Mouse (Mus musculus) gastrocnemius, adult 2 months (tissue): ENCODE measurements around the gene Rab3d. TPM values are rescaled to one million over a fixed set of nuclear protein-coding genes. Genes with fewer than 3 reads are reported as not detected.
A peak's percentile ranks its signal among the peaks of the same experiment; 100 is the strongest.
"Not testable (repeated sequence)": the region's sequence is repeated elsewhere in the genome, so short reads cannot be mapped to it uniquely, and the experiment has no call there.

ENCODE experiments used
- DNase-seq: peaks from one replicate; pipeline ENCODE4 v3.0.0; 2022
- H3K27ac ChIP-seq: fragments of 200-600 bp; 2 replicates; pipeline ENCODE4 v1.8.1; 2022; ENCODE audit warnings: mild to moderate bottlenecking
- H3K4me3 ChIP-seq: fragments of 200-600 bp; 2 replicates; pipeline ENCODE4 v1.8.1; 2022; ENCODE audit warnings: mild to moderate bottlenecking, moderate library complexity
- CTCF ChIP-seq: fragments of 200-600 bp; IDR thresholded peaks from 2 replicates; pipeline ENCODE4 v1.8.1; 2022; ENCODE audit warnings: antibody characterized with exemption, mild to moderate bottlenecking, moderate library complexity
- intact Hi-C: fragments of 180-260 bp; cut with DNase I; formaldehyde crosslinking; loops from one replicate; pipeline ENCODE4 v1.15.1; 2025
- total RNA-seq, 2 experiments: library from RNA; stranded (reverse); gene quantifications; 2 replicates each; pipeline ENCODE4 v1.2.3; 2021

Rab3d gene
- total RNA-seq, 2 experiments from 2014 or later: 2.6 to 3.5 TPM

- TF ChIP-seq CTCF: no peak
- intact Hi-C loops: no loop called here
- no peak for DNase-seq
- peak overlapping the region; percentile 46; the same call in 1 of the 2 replicates for H3K27ac ChIP-seq
- H3K4me3 ChIP-seq: no peak overlapping the region
These were observed 50.3 kb downstream of the Rab3d start for GRCm38 (mm10) chr9:21867726-21868125.

- H3K27ac ChIP-seq: peak overlapping the region; percentile 67
- DNase-seq: no peak
- intact Hi-C loops: no loop called here
- no peak overlapping the region for H3K4me3 ChIP-seq
- no peak for TF ChIP-seq CTCF
These were observed 51.4 kb downstream of the Rab3d start for GRCm38 (mm10) chr9:21866641-21867040.

- Histone ChIP-seq H3K4me3 (no peak overlapping the region), H3K27ac (peak overlapping the region; percentile 67)
- no peak for TF ChIP-seq CTCF
- no peak for DNase-seq
- intact Hi-C loops: no loop called here
These were observed 52.2 kb downstream of the Rab3d start for GRCm38 (mm10) chr9:21865673-21866398.

- no peak for DNase-seq
- intact Hi-C loops: no loop called here
- no peak for TF ChIP-seq CTCF
- Histone ChIP-seq H3K4me3 (no peak overlapping the region), H3K27ac (no peak overlapping the region)
These were observed 55.8 kb downstream of the Rab3d start for GRCm38 (mm10) chr9:21862181-21862580.

GRCm38 (mm10) chr9:21860349-21860748, 57.6 kb downstream of the Rab3d start:
- H3K27ac ChIP-seq, intact Hi-C loops, H3K4me3 ChIP-seq, DNase-seq: not testable (repeated sequence)

- TF ChIP-seq CTCF: no peak
- Histone ChIP-seq H3K27ac (no peak overlapping the region), H3K4me3 (no peak overlapping the region)
- no peak for DNase-seq
- intact Hi-C loops: no loop called here
These were observed 58.4 kb downstream of the Rab3d start for GRCm38 (mm10) chr9:21859606-21860005.

- Histone ChIP-seq H3K27ac (peak overlapping the region; percentile 74), H3K4me3 (no peak overlapping the region)
- peak; percentile 32 for DNase-seq
- intact Hi-C loops: no loop called here
- TF ChIP-seq CTCF: peak; percentile 11; the same call in 1 of the 2 replicates
These were observed 59.9 kb downstream of the Rab3d start for GRCm38 (mm10) chr9:21858084-21858483.

- peak overlapping the region; percentile 74 for H3K27ac ChIP-seq
These were observed 60.5 kb downstream of the Rab3d start for GRCm38 (mm10) chr9:21857501-21857900.

More at GRCm38 (mm10) chr9:21857501-21857900, 60.5 kb downstream of the Rab3d start:
- no peak for TF ChIP-seq CTCF
- intact Hi-C loops: no loop called here
- no peak for DNase-seq
- no peak overlapping the region for H3K4me3 ChIP-seq

Other genes starting within 250 kb of the Rab3d start
- 1 to 10 TPM; 2.9 to 3.3 TPM for gene Ldlr, start 194.7 kb downstream of the Rab3d start, total RNA-seq
- under 1 TPM; 0.50 to 0.89 TPM for gene Spc24, start 157.9 kb downstream of the Rab3d start, total RNA-seq
- gene Kank2, start 119.4 kb downstream of the Rab3d start, total RNA-seq: 10 to 100 TPM; 11.5 to 16.6 TPM
- not detected for gene Angptl8, start 82.7 kb downstream of the Rab3d start, total RNA-seq
- 10 to 100 TPM in 1 of 2 experiments, 1 to 10 TPM in 1; 9.4 to 10.5 TPM for gene Dock6, start 65.6 kb downstream of the Rab3d start, total RNA-seq
- 1 to 10 TPM in 1 of 2 experiments, under 1 TPM in 1; 0.66 to 1.1 TPM for gene Ccdc159, start 9.3 kb upstream of the Rab3d start, total RNA-seq
- gene Tmem205, start 9.4 kb upstream of the Rab3d start, total RNA-seq: 10 to 100 TPM; 11.6 to 11.8 TPM
- under 1 TPM; 0.36 to 0.98 TPM for gene Plppr2, start 18.8 kb upstream of the Rab3d start, total RNA-seq
- gene Swsap1, start 37.6 kb upstream of the Rab3d start, total RNA-seq: 1 to 10 TPM; 1.7 to 3.1 TPM
- gene Epor, start 45.3 kb upstream of the Rab3d start, total RNA-seq: under 1 TPM; 0.23 to 0.25 TPM
- gene Rgl3, start 71.3 kb upstream of the Rab3d start, total RNA-seq: under 1 TPM; 0.28 to 0.69 TPM
- not detected for gene Ccdc151, start 84.4 kb upstream of the Rab3d start, total RNA-seq
- 10 to 100 TPM; 27.8 to 32.6 TPM for gene Prkcsh, start 84.6 kb upstream of the Rab3d start, total RNA-seq
- not detected for gene Elavl3, start 133.8 kb upstream of the Rab3d start, total RNA-seq
- gene Gm49318, start 153.1 kb upstream of the Rab3d start, total RNA-seq: not detected
- 1 to 10 TPM; 4.3 to 4.4 TPM for gene Zfp653, start 153.2 kb upstream of the Rab3d start, total RNA-seq
- 10 to 100 TPM; 84.5 to 96.6 TPM for gene Ecsit, start 167.2 kb upstream of the Rab3d start, total RNA-seq
- 1 to 10 TPM; 3.0 to 3.5 TPM for gene Cnn1, start 181.0 kb upstream of the Rab3d start, total RNA-seq
- gene Elof1, start 199.0 kb upstream of the Rab3d start, total RNA-seq: 10 to 100 TPM; 35.0 to 39.5 TPM
- 1 to 10 TPM in 1 of 2 experiments, under 1 TPM in 1; 0.23 to 1.5 TPM for gene Acp5, start 217.5 kb upstream of the Rab3d start, total RNA-seq
- gene Pigyl, start 238.7 kb upstream of the Rab3d start, total RNA-seq: 10 to 100 TPM; 34.7 to 41.3 TPM